Mouse (Mus musculus) left cerebral cortex, postnatal 14 days (tissue): Measurements from ENCODE around the gene Olfr571. TPM values are rescaled to one million over a fixed set of nuclear protein-coding genes. Genes with fewer than 3 reads are reported as not detected.

Source experiments
- DNase-seq, 2 experiments: peaks; one replicate each; pipeline ENCODE4 v3.0.0; 2021 to 2022; ENCODE audit warnings: low spot score in 2 of 2, mixed read lengths in 1 of 2
- intact Hi-C: fragments of 180-260 bp; cut with DNase I; formaldehyde crosslinking; loops from one replicate; pipeline ENCODE4 v1.15.1; 2025
- long read RNA-seq, 2 experiments: library from polyadenylated mRNA; stranded (forward); transcript quantifications; one replicate each; pipeline ENCODE4 v2.0.0; 2021
- total RNA-seq, 2 experiments: library from RNA; stranded (reverse); gene quantifications; 2 replicates each; pipeline ENCODE4 v1.2.3; 2021

Gene Olfr571
- total RNA-seq, result not detected
- long read RNA-seq, experiment 1, result 0 reads
- long read RNA-seq, experiment 2, result 0 reads

- intact Hi-C loops, result no loop called here
Observed at GRCm38 (mm10) chr7:102917032-102917875, at the start of gene Olfr571. Gene Olfr571, minus strand, starts transcription at chr7:102917536.

GRCm38 (mm10) chr7:102962360-102962759 is 45.0 kb upstream of the Olfr571 start, which contains the start of gene Olfr576:
Gene Olfr576, plus strand, starts transcription at chr7:102962660.
- no peak for DNase-seq
- intact Hi-C loops, result no loop called here

More at GRCm38 (mm10) chr7:102917032-102917875, at the start of gene Olfr571:
- no peak for DNase-seq

- intact Hi-C loops, result no loop called here
- no peak for DNase-seq
Observed at GRCm38 (mm10) chr7:102958593-102958992, 41.3 kb upstream of the Olfr571 start, which contains the start of gene Olfr575. Gene Olfr575, minus strand, starts transcription at chr7:102958775.

GRCm38 (mm10) chr7:102958137-102958536 is 40.8 kb upstream of the Olfr571 start:
- DNase-seq, result no peak
- intact Hi-C loops, result no loop called here

GRCm38 (mm10) chr7:102950732-102951131 is 33.4 kb upstream of the Olfr571 start:
- intact Hi-C loops, result no loop called here
- no peak for DNase-seq

GRCm38 (mm10) chr7:102948167-102948566 is 30.8 kb upstream of the Olfr571 start, which contains the start of gene Olfr574:
Gene Olfr574, plus strand, starts transcription at chr7:102948467.
- intact Hi-C loops, result no loop called here
- DNase-seq, result no peak

GRCm38 (mm10) chr7:102943417-102943816 is 26.1 kb upstream of the Olfr571 start:
- no peak for DNase-seq
- intact Hi-C loops, result no loop called here

- no peak for DNase-seq
- intact Hi-C loops, result no loop called here
Observed at GRCm38 (mm10) chr7:102942475-102942874, 25.1 kb upstream of the Olfr571 start, which contains the start of gene Olfr573-ps1. Gene Olfr573-ps1, minus strand, starts transcription at chr7:102942575.

- intact Hi-C loops, result no loop called here
- DNase-seq, result no peak
Observed at GRCm38 (mm10) chr7:102927105-102927504, 9.8 kb upstream of the Olfr571 start.

- intact Hi-C loops, result no loop called here
- DNase-seq, result no peak
Observed at GRCm38 (mm10) chr7:102924109-102924508, 6.8 kb upstream of the Olfr571 start, which contains the start of gene Olfr572. Gene Olfr572, plus strand, starts transcription at chr7:102924409.

- intact Hi-C loops, result loop anchor here (2.0 kb wide), 3 partner anchors 225 to 407 kb away; partner anchors contain the start of genes Olfr556 and Olfr557
- DNase-seq, result peak; percentile 7 to 50
Observed at GRCm38 (mm10) chr7:102919632-102920031, 2.3 kb upstream of the Olfr571 start.

- intact Hi-C loops, result no loop called here
- DNase-seq, result no peak
Observed at GRCm38 (mm10) chr7:102916405-102916804, 931 bp downstream of the Olfr571 start.

GRCm38 (mm10) chr7:102915261-102915660 is 2.1 kb downstream of the Olfr571 start:
- intact Hi-C loops, result no loop called here

GRCm38 (mm10) chr7:102890782-102891181 is 26.6 kb downstream of the Olfr571 start, which contains the start of gene Olfr569:
Gene Olfr569, minus strand, starts transcription at chr7:102890882.
- intact Hi-C loops, result no loop called here
- no peak for DNase-seq

More at GRCm38 (mm10) chr7:102915261-102915660, 2.1 kb downstream of the Olfr571 start:
- no peak for DNase-seq

GRCm38 (mm10) chr7:102876822-102877221 is 40.5 kb downstream of the Olfr571 start, which contains the start of gene Olfr568:
Gene Olfr568, plus strand, starts transcription at chr7:102877122.
- no peak for DNase-seq
- intact Hi-C loops, result no loop called here

- no peak for DNase-seq
- intact Hi-C loops, result no loop called here
Observed at GRCm38 (mm10) chr7:102858665-102859064, 58.7 kb downstream of the Olfr571 start, which contains the start of gene Olfr566. Gene Olfr566, minus strand, starts transcription at chr7:102858765.

- intact Hi-C loops, result no loop called here
- DNase-seq, result no peak
Observed at GRCm38 (mm10) chr7:102855807-102856206, 61.5 kb downstream of the Olfr571 start.
